Mouse (Mus musculus): ENCODE results near the gene Diaph2.

GRCm38 (mm10) chrX:129774478-129774877 is 24.9 kb downstream of the Diaph2 start:
- no peak for TF ChIP-seq CTCF (IDR thresholded peaks at IDR 0.05; ENCODE audit: low read depth)
- TF ChIP-seq EP300 (IDR thresholded peaks at IDR 0.05; ENCODE audit: low read depth): no peak

Measured in liver, postnatal 0 days (tissue).